Mouse (Mus musculus): Measurements from ENCODE around the gene Atp5g1. TPM values are rescaled to one million over a fixed set of nuclear protein-coding genes. Genes with fewer than 3 reads are reported as not detected.

Atp5g1 gene
- polyA plus RNA-seq (2017; shearing (Covaris generic)) = 246 TPM

DNA sequence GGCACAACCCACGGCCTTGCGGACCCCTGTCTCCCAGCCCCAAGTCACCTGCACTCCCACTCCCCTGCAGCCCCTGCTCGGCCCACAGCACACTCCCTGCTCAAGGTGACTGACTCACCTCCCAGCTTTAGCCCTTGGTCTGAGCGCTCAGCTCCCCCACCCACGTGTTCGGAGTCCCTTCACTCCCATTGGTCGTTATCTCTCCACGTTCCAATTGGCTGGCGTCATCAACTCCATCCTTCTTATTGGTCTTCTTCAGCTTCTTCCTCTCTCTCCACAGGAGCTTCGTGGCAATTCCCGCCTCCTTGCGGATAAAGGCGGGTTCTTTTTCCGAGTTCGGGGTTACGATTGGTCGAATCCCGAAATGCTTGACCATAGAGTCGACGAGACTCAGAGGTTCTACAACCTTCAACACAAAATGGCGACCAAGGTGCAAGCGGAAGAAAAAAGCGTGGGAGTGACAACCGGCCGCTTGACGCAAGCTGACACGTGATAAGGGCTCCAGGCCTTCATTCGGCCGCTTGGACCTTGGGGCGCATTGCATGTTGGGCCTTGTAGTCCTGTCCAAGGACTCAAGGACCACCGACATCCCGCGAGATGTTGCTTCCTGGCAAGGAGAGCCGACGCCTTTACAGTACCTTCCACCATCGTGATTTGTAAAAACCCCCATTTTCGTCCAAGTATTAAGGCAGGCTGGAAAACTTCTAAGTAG lies at the start of gene Atp5g1:
Atp5g1 (minus strand) TSS at position 162 of the 712 bp plus-strand sequence.

DNA sequence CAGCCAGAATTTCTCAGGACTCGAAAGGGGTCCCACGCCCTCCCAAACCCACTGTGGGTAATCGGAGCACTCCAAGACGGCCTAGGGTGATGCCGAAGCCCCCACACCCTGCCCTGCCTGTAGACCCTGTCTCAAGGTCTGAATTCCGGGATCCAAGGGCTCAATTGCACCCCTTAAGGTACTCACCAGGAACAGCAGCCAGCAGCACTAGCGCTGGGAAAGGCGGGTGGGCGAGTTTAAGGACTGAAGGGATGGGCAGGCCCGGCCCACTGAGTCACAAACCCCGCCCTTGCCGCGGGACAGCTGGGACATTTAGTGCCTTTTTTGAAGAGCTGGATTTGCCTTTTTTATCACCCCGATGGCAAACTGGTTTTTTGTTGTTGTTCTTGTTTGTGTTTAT lies 36.3 kb upstream of the Atp5g1 start, which contains the start of gene Calcoco2:
Calcoco2 (minus strand) TSS at position 214 of the 400 bp plus-strand sequence.

DNA sequence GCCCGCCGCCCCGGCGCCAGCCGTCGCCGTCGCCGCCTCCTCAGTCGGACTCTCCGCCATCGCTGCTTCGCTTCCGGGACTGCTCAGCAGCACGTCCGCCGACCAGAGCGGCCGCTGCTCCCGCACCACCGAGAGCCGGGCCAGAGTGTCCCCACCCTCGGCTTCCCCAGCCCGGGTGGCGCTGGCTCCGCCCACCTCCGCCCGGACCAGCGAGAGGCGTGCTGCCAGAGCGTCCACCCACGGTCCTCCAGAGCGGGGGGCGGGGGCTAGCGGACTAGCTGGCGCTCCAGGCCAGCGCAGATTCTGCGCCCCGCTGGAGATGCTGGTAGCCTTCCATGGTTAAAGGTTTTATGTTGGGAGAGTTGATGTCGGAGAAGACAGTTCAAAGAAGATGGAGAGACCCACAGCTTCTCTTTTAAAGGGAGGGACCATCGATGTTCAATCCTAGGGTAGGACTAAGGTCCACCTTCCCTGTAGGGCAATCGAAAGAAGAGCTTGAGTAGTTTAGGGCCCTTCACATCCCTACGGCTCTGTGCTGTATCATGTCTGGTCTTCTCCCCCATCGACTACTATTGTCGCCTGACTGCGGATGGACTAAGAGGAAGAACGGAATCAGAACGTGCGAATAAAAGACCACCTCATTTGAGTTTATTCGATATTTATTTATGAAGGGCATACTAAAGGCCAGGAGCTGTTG lies 10.1 kb downstream of the Atp5g1 start, which contains the start of gene Ube2z:
Ube2z (minus strand) TSS at position 174 of the 697 bp plus-strand sequence.

DNA sequence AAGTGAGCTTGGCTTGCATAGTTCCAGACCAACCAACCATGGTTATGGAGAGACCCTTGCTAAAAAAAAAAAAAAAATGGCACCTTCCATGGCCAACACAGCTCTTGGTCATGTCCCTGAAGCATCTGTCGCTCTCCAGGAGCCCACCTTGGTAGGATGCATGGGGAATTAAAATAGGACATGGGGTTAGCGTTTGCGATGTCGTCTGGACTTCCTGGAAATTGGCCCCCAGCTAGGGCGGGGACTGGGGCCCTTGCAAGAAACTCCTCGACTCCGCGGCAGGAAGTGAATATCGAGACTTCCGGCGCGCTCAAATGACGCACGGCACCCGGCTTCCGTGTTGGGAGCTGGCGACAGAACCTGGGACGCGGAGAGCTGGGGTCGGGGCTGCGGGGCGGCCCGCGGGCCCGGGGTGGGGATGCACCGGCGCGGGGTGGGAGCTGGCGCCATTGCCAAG lies 40.8 kb downstream of the Atp5g1 start, which contains the start of gene Snf8:
Snf8 (plus strand) TSS at position 290 of the 457 bp plus-strand sequence.

Other genes with a start within 250 kb of the Atp5g1 start
- 7.8 TPM for gene Gngt2, start 238.5 kb downstream of the Atp5g1 start, polyA plus RNA-seq (2017; shearing (Covaris generic))
- 7.7 TPM for gene Abi3, start 233.2 kb downstream of the Atp5g1 start, polyA plus RNA-seq (2017; shearing (Covaris generic))
- gene B4galnt2, start 160.8 kb downstream of the Atp5g1 start, polyA plus RNA-seq (2017; shearing (Covaris generic)) = not detected
- 0.15 TPM for gene Igf2bp1, start 69.7 kb downstream of the Atp5g1 start, polyA plus RNA-seq (2017; shearing (Covaris generic))
- gene Gip, start 51.1 kb downstream of the Atp5g1 start, polyA plus RNA-seq (2017; shearing (Covaris generic)) = not detected
- gene Snf8, start 40.8 kb downstream of the Atp5g1 start, polyA plus RNA-seq (2017; shearing (Covaris generic)) = 69.0 TPM
- 49.6 TPM for gene Ube2z, start 10.3 kb downstream of the Atp5g1 start, polyA plus RNA-seq (2017; shearing (Covaris generic))
- not detected for gene Calcoco2, start 36.3 kb upstream of the Atp5g1 start, polyA plus RNA-seq (2017; shearing (Covaris generic))
- not detected for gene Ttll6, start 58.1 kb upstream of the Atp5g1 start, polyA plus RNA-seq (2017; shearing (Covaris generic))
- gene Hoxb13, start 118.6 kb upstream of the Atp5g1 start, polyA plus RNA-seq (2017; shearing (Covaris generic)) = not detected
- gene Hoxb9, start 195.8 kb upstream of the Atp5g1 start, polyA plus RNA-seq (2017; shearing (Covaris generic)) = not detected
- not detected for gene Hoxb8, start 206.2 kb upstream of the Atp5g1 start, polyA plus RNA-seq (2017; shearing (Covaris generic))
- not detected for gene Hoxb7, start 211.0 kb upstream of the Atp5g1 start, polyA plus RNA-seq (2017; shearing (Covaris generic))
- gene Hoxb6, start 216.8 kb upstream of the Atp5g1 start, polyA plus RNA-seq (2017; shearing (Covaris generic)) = 0.29 TPM
- 0.33 TPM for gene Hoxb5, start 227.7 kb upstream of the Atp5g1 start, polyA plus RNA-seq (2017; shearing (Covaris generic))
- gene Hoxb4, start 242.6 kb upstream of the Atp5g1 start, polyA plus RNA-seq (2017; shearing (Covaris generic)) = not detected
- not detected for gene Hoxb3, start 247.7 kb upstream of the Atp5g1 start, polyA plus RNA-seq (2017; shearing (Covaris generic))